Mouse (Mus musculus): ENCODE results near the gene Slc22a22.

GRCm38 (mm10) chr15:57394053-57394452 lies 83.4 kb downstream of the Slc22a22 start:
- TF ChIP-seq CTCF (IDR thresholded peaks at IDR 0.05; ENCODE audit: low read depth): no peak
- TF ChIP-seq EP300 (IDR thresholded peaks at IDR 0.05; ENCODE audit: low read depth): no peak

Data from liver, postnatal 0 days (tissue).